In genomic region chr8:45345031-45345430, GRCm38 (mm10) we compare ENCODE assay signal across 9 mouse cellular contexts. TPM values are rescaled to one million over a fixed set of nuclear protein-coding genes. Genes with fewer than 3 reads are reported as not detected.
DNase-seq lines count a peak whose midpoint lies in the region; ATAC-seq and TF ChIP-seq lines count a peak whose summit lies in the region.
"Had no signal": no experiment of that assay in that cellular context is flagged by ENCODE, and none has a peak within 500 bp of the region (broad histone marks: within the 10 kb centered on the region; RNA-seq: fewer than 3 reads in every experiment).

No protein-coding gene starts in this region.

- H3K79me3 ChIP-seq in C2C12 (ENCODE audit: low read depth): no peaks in the 10 kb centered on the region

- H3K79me2 ChIP-seq in C2C12 (ENCODE audit: control insufficient read depth, insufficient read depth): no peaks in the 10 kb centered on the region

- H3K36me3 ChIP-seq in C2C12 (ENCODE audit: control insufficient read depth, insufficient read depth): no peaks in the 10 kb centered on the region
- peaks cover 23% of the 10 kb centered on the region for H3K36me3 ChIP-seq in heart, embryonic 13.5 days
- peaks cover 88% of the 10 kb centered on the region for H3K36me3 ChIP-seq in kidney, embryonic 15.5 days
- no peaks in the 10 kb centered on the region for H3K36me3 ChIP-seq in liver, embryonic 11.5 days (ENCODE audit: control insufficient read depth, insufficient read depth, low read length)
- H3K36me3 ChIP-seq in neural tube, embryonic 12.5 days: no peaks in the 10 kb centered on the region; the same call in 1 of the 2 replicates

- TF ChIP-seq POLR2A in cortical plate, adult 2 months (IDR thresholded peaks at IDR 0.05; ENCODE audit: extremely low read depth, insufficient read depth, low read length): no peak

- no peaks in the 10 kb centered on the region for H3K4me1 ChIP-seq in cortical plate, adult 2 months (ENCODE audit: control insufficient read depth, insufficient read depth, low read length)
- no peaks in the 10 kb centered on the region for H3K4me1 ChIP-seq in heart, embryonic 13.5 days
- H3K4me1 ChIP-seq in kidney, embryonic 15.5 days: no peaks in the 10 kb centered on the region
- no peaks in the 10 kb centered on the region for H3K4me1 ChIP-seq in liver, embryonic 11.5 days (replicated peaks; ENCODE audit: control insufficient read depth, insufficient read depth, low read length)
- no peaks in the 10 kb centered on the region for H3K4me1 ChIP-seq in neural tube, embryonic 12.5 days

- no peak overlapping the region for H3K4me3 ChIP-seq in C2C12 (ENCODE audit: insufficient read depth, poor library complexity, severe bottlenecking)
- H3K4me3 ChIP-seq in cortical plate, adult 2 months (ENCODE audit: insufficient read depth, low read length): no peak overlapping the region
- no peak overlapping the region for H3K4me3 ChIP-seq in heart, embryonic 13.5 days
- H3K4me3 ChIP-seq in kidney, embryonic 15.5 days (replicated peaks): no peak overlapping the region
- H3K4me3 ChIP-seq in liver, embryonic 11.5 days (ENCODE audit: low read depth, low read length): no peak overlapping the region
- no peak overlapping the region for H3K4me3 ChIP-seq in neural tube, embryonic 12.5 days
- H3K4me3 ChIP-seq: erythroblast, embryonic 14.5 days had no signal

- peak; percentile 87 for ATAC-seq in activated CD4-positive, CD25-positive, alpha-beta regulatory T cell, adult 4 months
- ATAC-seq in heart, embryonic 13.5 days (ENCODE audit: extremely low read depth, insufficient number of reproducible peaks, low FRiP score, low TSS enrichment): no peak
- 0 out of 2 replicates have a peak, but pooled peaks have one; percentile 52 for ATAC-seq in kidney, embryonic 15.5 days (replicated peaks; ENCODE audit: low FRiP score)
- no peak for ATAC-seq in liver, embryonic 11.5 days (replicated peaks; ENCODE audit: low FRiP score)
- ATAC-seq in neural tube, embryonic 12.5 days (ENCODE audit: low FRiP score, low read depth): peak; percentile 69; the same call in 1 of the 2 replicates

- no peaks in the 10 kb centered on the region for H3K9me3 ChIP-seq in heart, embryonic 13.5 days
- H3K9me3 ChIP-seq in kidney, embryonic 15.5 days (replicated peaks): no peaks in the 10 kb centered on the region
- H3K9me3 ChIP-seq in liver, embryonic 11.5 days (ENCODE audit: control insufficient read depth, low read length): no peaks in the 10 kb centered on the region
- no peaks in the 10 kb centered on the region for H3K9me3 ChIP-seq in neural tube, embryonic 12.5 days

- H3ac ChIP-seq in C2C12 (ENCODE audit: control insufficient read depth, insufficient read length, low read depth): no peak overlapping the region

- H3K4me2 ChIP-seq in heart, embryonic 13.5 days: 0 out of 2 replicates have a peak overlapping the region, but pooled peaks have one; percentile 12
- no peak overlapping the region for H3K4me2 ChIP-seq in kidney, embryonic 15.5 days
- no peak overlapping the region for H3K4me2 ChIP-seq in liver, embryonic 11.5 days
- no peak overlapping the region for H3K4me2 ChIP-seq in neural tube, embryonic 12.5 days (replicated peaks)

- no peak overlapping the region for H3K27ac ChIP-seq in cortical plate, adult 2 months (ENCODE audit: insufficient read depth, low read length)
- no peak overlapping the region for H3K27ac ChIP-seq in heart, embryonic 13.5 days (replicated peaks)
- no peak overlapping the region for H3K27ac ChIP-seq in kidney, embryonic 15.5 days
- no peak overlapping the region for H3K27ac ChIP-seq in liver, embryonic 11.5 days (ENCODE audit: low read depth, low read length)
- H3K27ac ChIP-seq in neural tube, embryonic 12.5 days: no peak overlapping the region

- no peak overlapping the region for H3K9ac ChIP-seq in heart, embryonic 13.5 days
- H3K9ac ChIP-seq in kidney, embryonic 15.5 days: no peak overlapping the region
- H3K9ac ChIP-seq in liver, embryonic 11.5 days (ENCODE audit: low read depth, low read length): no peak overlapping the region
- H3K9ac ChIP-seq in neural tube, embryonic 12.5 days: no peak overlapping the region

- peak; percentile 55 for DNase-seq in liver, embryonic 11.5 days (ENCODE audit: low spot score)
- peak; percentile 55 for DNase-seq in thymus, postnatal 0 days (ENCODE audit: low spot score)

- WGBS in heart, embryonic 13.5 days: 13% methylated on average over 6 of the region's 6 CpGs
- 18% methylated on average over 6 of the region's 6 CpGs for WGBS in kidney, embryonic 15.5 days
- WGBS in liver, embryonic 11.5 days: 18% methylated on average over 6 of the region's 6 CpGs
- WGBS in neural tube, embryonic 12.5 days: 17% methylated on average over 6 of the region's 6 CpGs

- TF ChIP-seq CTCF in C2C12 (IDR thresholded peaks at IDR 0.05; ENCODE audit: control insufficient read depth, insufficient read depth, insufficient read length): peak; percentile 21
- TF ChIP-seq CTCF in cortical plate, adult 2 months (IDR thresholded peaks at IDR 0.05; ENCODE audit: extremely low read depth, insufficient read depth, low read length): peak; percentile 93

- no peaks in the 10 kb centered on the region for H3K27me3 ChIP-seq in C2C12 (ENCODE audit: control insufficient read depth, insufficient read depth, insufficient read length)
- H3K27me3 ChIP-seq in heart, embryonic 13.5 days (replicated peaks): no peaks in the 10 kb centered on the region
- no peaks in the 10 kb centered on the region for H3K27me3 ChIP-seq in kidney, embryonic 15.5 days
- H3K27me3 ChIP-seq in liver, embryonic 11.5 days (replicated peaks; ENCODE audit: control insufficient read depth, insufficient read depth, low read length): no peaks in the 10 kb centered on the region
- no peaks in the 10 kb centered on the region for H3K27me3 ChIP-seq in neural tube, embryonic 12.5 days (replicated peaks)

TF ChIP-seq in C2C12, 6 proteins besides CTCF, POLR2A, EP300 and RAD21:
- no peak for TF ChIP-seq CEBPB (IDR thresholded peaks at IDR 0.05; ENCODE audit: low read depth)
- no peak for TF ChIP-seq FOSL1 (IDR thresholded peaks at IDR 0.05; ENCODE audit: insufficient read depth, low read length, poor library complexity, severe bottlenecking)
TF ChIP-seq in C2C12: peak in this region for 0.

RNA-seq across cellular contexts. Expression of gene Cyp4v3, which starts 12.0 kb away (rescaled TPM):
- 0.07 TPM for polyA plus RNA-seq in C2C12 (2012; fragmentation: generic; extraction: Trizol)
- polyA plus RNA-seq in activated CD4-positive, CD25-positive, alpha-beta regulatory T cell, adult 4 months (2017; shearing (Covaris generic)): 10 to 100 TPM; 10.8 to 14.2 TPM
- polyA plus RNA-seq in cortical plate, adult 2 months (2012; rRNA removed): 5.4 and 5.6 TPM in 2 replicates
- 0.48 and 0.66 TPM in 2 replicates for polyA plus RNA-seq in heart, embryonic 13.5 days (2015; fragmentation: Nextera tagmentation; extraction: Ambion mirVana)
- polyA plus RNA-seq in kidney, embryonic 15.5 days (2015; fragmentation: Nextera tagmentation; extraction: Ambion mirVana): 1.6 and 2.1 TPM in 2 replicates
- polyA plus RNA-seq in liver, embryonic 11.5 days (2014; fragmentation: Nextera tagmentation; extraction: Ambion mirVana): 1.7 and 1.9 TPM in 2 replicates
- polyA plus RNA-seq in neural tube, embryonic 12.5 days (2016; fragmentation: Nextera tagmentation; extraction: Ambion mirVana): 0.98 and 1.2 TPM in 2 replicates
- 1.8 and 2.0 TPM in 2 replicates for polyA plus RNA-seq in thymus, postnatal 0 days (2015; fragmentation: Nextera tagmentation; extraction: Ambion mirVana)
- polyA plus RNA-seq: erythroblast, embryonic 14.5 days had no signal

RNA-seq across cellular contexts. Expression of gene Gm45753, which starts 36.8 kb away (rescaled TPM):
- polyA plus RNA-seq in C2C12 (2012; fragmentation: generic; extraction: Trizol): not detected
- polyA plus RNA-seq in activated CD4-positive, CD25-positive, alpha-beta regulatory T cell, adult 4 months (2017; shearing (Covaris generic)): not detected
- not detected in 2 replicates for polyA plus RNA-seq in cortical plate, adult 2 months (2012; rRNA removed)
- 0.05 and 0.15 TPM in 2 replicates for polyA plus RNA-seq in heart, embryonic 13.5 days (2015; fragmentation: Nextera tagmentation; extraction: Ambion mirVana)
- polyA plus RNA-seq in kidney, embryonic 15.5 days (2015; fragmentation: Nextera tagmentation; extraction: Ambion mirVana): 0.32 and 0.42 TPM in 2 replicates
- polyA plus RNA-seq in liver, embryonic 11.5 days (2014; fragmentation: Nextera tagmentation; extraction: Ambion mirVana): 0.78 and 0.89 TPM in 2 replicates
- not detected in 2 replicates for polyA plus RNA-seq in neural tube, embryonic 12.5 days (2016; fragmentation: Nextera tagmentation; extraction: Ambion mirVana)
- not detected in 2 replicates for polyA plus RNA-seq in thymus, postnatal 0 days (2015; fragmentation: Nextera tagmentation; extraction: Ambion mirVana)
- polyA plus RNA-seq: erythroblast, embryonic 14.5 days had no signal

RNA-seq across cellular contexts. Expression of gene Fam149a, which starts 37.1 kb away (rescaled TPM):
- 3.5 TPM for polyA plus RNA-seq in C2C12 (2012; fragmentation: generic; extraction: Trizol)
- not detected for polyA plus RNA-seq in activated CD4-positive, CD25-positive, alpha-beta regulatory T cell, adult 4 months (2017; shearing (Covaris generic))
- polyA plus RNA-seq in cortical plate, adult 2 months (2012; rRNA removed): 16.4 and 17.0 TPM in 2 replicates
- 3.7 and 5.6 TPM in 2 replicates for polyA plus RNA-seq in heart, embryonic 13.5 days (2015; fragmentation: Nextera tagmentation; extraction: Ambion mirVana)
- polyA plus RNA-seq in kidney, embryonic 15.5 days (2015; fragmentation: Nextera tagmentation; extraction: Ambion mirVana): 47.0 and 48.4 TPM in 2 replicates
- 5.1 and 5.7 TPM in 2 replicates for polyA plus RNA-seq in liver, embryonic 11.5 days (2014; fragmentation: Nextera tagmentation; extraction: Ambion mirVana)
- 9.0 and 9.3 TPM in 2 replicates for polyA plus RNA-seq in neural tube, embryonic 12.5 days (2016; fragmentation: Nextera tagmentation; extraction: Ambion mirVana)
- 1.1 and 1.3 TPM in 2 replicates for polyA plus RNA-seq in thymus, postnatal 0 days (2015; fragmentation: Nextera tagmentation; extraction: Ambion mirVana)

RNA-seq across cellular contexts. Expression of gene Klkb1, which starts 50.4 kb away (rescaled TPM):
- not detected for polyA plus RNA-seq in C2C12 (2012; fragmentation: generic; extraction: Trizol)
- under 1 TPM; 0.09 to 0.25 TPM for polyA plus RNA-seq in activated CD4-positive, CD25-positive, alpha-beta regulatory T cell, adult 4 months (2017; shearing (Covaris generic))
- 0.06 and 0.08 TPM in 2 replicates for polyA plus RNA-seq in cortical plate, adult 2 months (2012; rRNA removed)
- 0.09 TPM in 1 of 2 replicates, not detected in the other for polyA plus RNA-seq in heart, embryonic 13.5 days (2015; fragmentation: Nextera tagmentation; extraction: Ambion mirVana)
- 0.05 and 0.10 TPM in 2 replicates for polyA plus RNA-seq in kidney, embryonic 15.5 days (2015; fragmentation: Nextera tagmentation; extraction: Ambion mirVana)
- polyA plus RNA-seq in liver, embryonic 11.5 days (2014; fragmentation: Nextera tagmentation; extraction: Ambion mirVana): 0.35 and 0.41 TPM in 2 replicates
- not detected in 2 replicates for polyA plus RNA-seq in neural tube, embryonic 12.5 days (2016; fragmentation: Nextera tagmentation; extraction: Ambion mirVana)
- polyA plus RNA-seq in thymus, postnatal 0 days (2015; fragmentation: Nextera tagmentation; extraction: Ambion mirVana): not detected in 2 replicates
- polyA plus RNA-seq: erythroblast, embryonic 14.5 days had no signal

Comparison
In these comparisons a context has a peak if more than half of its experiments do, and no peak if none do; other contexts are left out.
1. ATAC-seq: peak in activated CD4-positive, CD25-positive, alpha-beta regulatory T cell, adult 4 months (single experiment), kidney, embryonic 15.5 days (single experiment) and neural tube, embryonic 12.5 days (single experiment); none in heart, embryonic 13.5 days (single experiment) and liver, embryonic 11.5 days (single experiment).